Comparison of ENCODE assay signal across 8 mouse cellular contexts in the genomic region with DNA sequence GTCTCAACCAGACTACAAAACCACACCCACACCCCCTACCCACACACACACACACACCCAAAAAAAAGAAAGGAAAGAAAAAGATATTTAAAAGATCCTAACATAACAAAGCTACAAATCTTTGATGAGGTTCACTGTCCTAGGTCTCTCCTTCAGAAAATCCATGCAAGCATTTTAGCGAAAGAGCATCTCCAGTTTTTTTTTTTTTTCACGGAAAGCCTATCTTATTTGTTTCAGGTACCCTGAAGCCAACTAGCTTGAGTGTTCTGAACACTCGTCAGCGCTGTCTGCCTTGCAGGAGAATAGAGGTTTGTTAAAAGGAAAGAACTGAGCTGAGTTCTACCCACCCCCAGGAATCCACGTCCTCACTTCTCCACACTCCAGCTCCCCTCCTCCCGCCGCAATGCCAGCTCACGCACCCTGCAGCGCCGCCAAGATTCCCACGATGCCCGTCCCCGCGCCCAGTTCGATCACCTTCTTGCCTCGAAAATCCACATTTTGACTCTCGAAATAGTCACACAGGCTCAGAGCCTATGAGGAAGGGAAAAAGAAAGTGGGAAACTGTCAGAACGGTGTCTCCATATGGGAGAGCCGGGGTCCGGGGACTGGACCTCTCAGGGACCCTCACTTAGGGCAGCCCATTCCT. TPM values are rescaled to one million over a fixed set of nuclear protein-coding genes. Genes with fewer than 3 reads are reported as not detected.
DNase-seq lines count a peak whose midpoint lies in the region; ATAC-seq lines count a peak whose summit lies in the region.

No protein-coding gene starts in this region.

- intact Hi-C loops in left cerebral cortex, postnatal 4 days (cut with DNase I), result no loop called here
- intact Hi-C loops in left cerebral cortex, postnatal 25 days (cut with DNase I), result no loop called here

- H3K27me3 ChIP-seq in forebrain, embryonic 13.5 days, result peaks cover 10% of the 10 kb centered on the region; the same call in 1 of the 2 replicates
- peaks cover 15% of the 10 kb centered on the region for H3K27me3 ChIP-seq in neural tube, embryonic 13.5 days

- 1% methylated on average over 20 of the region's 20 CpGs for whole genome bisulfite sequencing in forebrain, embryonic 13.5 days
- 1% methylated on average over 20 of the region's 20 CpGs for WGBS in neural tube, embryonic 13.5 days

- peak overlapping the region; percentile 79 for H3K9ac ChIP-seq in forebrain, embryonic 13.5 days
- H3K9ac ChIP-seq in neural tube, embryonic 13.5 days, result peak overlapping the region; percentile 77

- no peak; the same call in 1 of the 2 replicates for ATAC-seq in forebrain, embryonic 13.5 days
- ATAC-seq in neural tube, embryonic 13.5 days (ENCODE audit: low read depth), result no peak; the same call in 1 of the 2 replicates

- H3K4me3 ChIP-seq in forebrain, embryonic 13.5 days, result peak overlapping the region; percentile 84
- peak overlapping the region; percentile 83 for H3K4me3 ChIP-seq in neural tube, embryonic 13.5 days

- no peaks in the 10 kb centered on the region for H3K9me3 ChIP-seq in forebrain, embryonic 13.5 days (replicated peaks)
- H3K9me3 ChIP-seq in neural tube, embryonic 13.5 days, result no peaks in the 10 kb centered on the region

- peaks cover 5% of the 10 kb centered on the region for H3K36me3 ChIP-seq in forebrain, embryonic 13.5 days (ENCODE audit: poor library complexity, severe bottlenecking)
- peaks cover 3% of the 10 kb centered on the region; the same call in 1 of the 2 replicates for H3K36me3 ChIP-seq in neural tube, embryonic 13.5 days

- H3K4me2 ChIP-seq in forebrain, embryonic 13.5 days, result peak overlapping the region; percentile 99
- H3K4me2 ChIP-seq in neural tube, embryonic 13.5 days, result peak overlapping the region; percentile 99

- H3K4me1 ChIP-seq in forebrain, embryonic 13.5 days, result peaks cover 16% of the 10 kb centered on the region
- H3K4me1 ChIP-seq in neural tube, embryonic 13.5 days (replicated peaks), result peaks cover 16% of the 10 kb centered on the region

- peak; percentile 52 to 72 for DNase-seq in left cerebral cortex, adult 18-20 months (ENCODE audit: low spot score in 2 of 2)
- no peak for DNase-seq in left cerebral cortex, postnatal 4 days
- peak; percentile 63 for DNase-seq in brain, adult 2 months (ENCODE audit: low read depth, low spot score)
- DNase-seq in left cerebral cortex, postnatal 25 days (ENCODE audit: low spot score in 2 of 2), result peak; percentile 37 to 66
- no peak for DNase-seq in spleen, postnatal 10 days (ENCODE audit: low spot score in 2 of 2)
- DNase-seq in ovary, postnatal 36 days (ENCODE audit: low spot score), result no peak

- H3K27ac ChIP-seq in forebrain, embryonic 13.5 days, result no peak overlapping the region
- H3K27ac ChIP-seq in neural tube, embryonic 13.5 days (replicated peaks), result no peak overlapping the region

RNA-seq across cellular contexts. Expression of gene Mettl1, which starts 0.5 kb away (rescaled TPM):
- 1 to 10 TPM; 9.4 to 10.0 TPM for total RNA-seq in left cerebral cortex, adult 18-20 months (2021)
- total RNA-seq in left cerebral cortex, postnatal 4 days (2021), result 10 to 100 TPM; 13.8 to 14.9 TPM
- 29.3 and 30.0 TPM in 2 replicates for polyA plus RNA-seq in forebrain, embryonic 13.5 days (2015; fragmentation: Nextera tagmentation; extraction: Ambion mirVana)
- 1 to 10 TPM; 8.7 to 9.7 TPM for total RNA-seq in left cerebral cortex, postnatal 25 days (2021)
- polyA plus RNA-seq in neural tube, embryonic 13.5 days (2015; fragmentation: Nextera tagmentation; extraction: Ambion mirVana), result 22.5 and 25.7 TPM in 2 replicates

RNA-seq across cellular contexts. Expression of gene Eef1akmt3, which starts 0.6 kb away (rescaled TPM):
- total RNA-seq in left cerebral cortex, adult 18-20 months (2021), result under 1 TPM; 0.16 to 0.19 TPM
- under 1 TPM; 0.18 to 0.42 TPM for total RNA-seq in left cerebral cortex, postnatal 4 days (2021)
- 0.08 and 0.14 TPM in 2 replicates for polyA plus RNA-seq in forebrain, embryonic 13.5 days (2015; fragmentation: Nextera tagmentation; extraction: Ambion mirVana)
- under 1 TPM; 0.16 to 0.25 TPM for total RNA-seq in left cerebral cortex, postnatal 25 days (2021)
- polyA plus RNA-seq in neural tube, embryonic 13.5 days (2015; fragmentation: Nextera tagmentation; extraction: Ambion mirVana), result 0.20 and 0.25 TPM in 2 replicates

RNA-seq across cellular contexts. Expression of gene Cyp27b1, which starts 7.4 kb away (rescaled TPM):
- under 1 TPM; 0.30 to 0.45 TPM for total RNA-seq in left cerebral cortex, adult 18-20 months (2021)
- under 1 TPM; 0.70 to 0.84 TPM for total RNA-seq in left cerebral cortex, postnatal 4 days (2021)
- polyA plus RNA-seq in forebrain, embryonic 13.5 days (2015; fragmentation: Nextera tagmentation; extraction: Ambion mirVana), result 0.06 TPM in 1 of 2 replicates, not detected in the other
- total RNA-seq in left cerebral cortex, postnatal 25 days (2021), result 1 to 10 TPM in 1 of 2 experiments, under 1 TPM in 1; 0.57 to 1.1 TPM
- 0.12 and 0.28 TPM in 2 replicates for polyA plus RNA-seq in neural tube, embryonic 13.5 days (2015; fragmentation: Nextera tagmentation; extraction: Ambion mirVana)

RNA-seq across cellular contexts. Expression of gene Tsfm, which starts 10.1 kb away (rescaled TPM):
- 10 to 100 TPM; 26.6 to 30.1 TPM for total RNA-seq in left cerebral cortex, adult 18-20 months (2021)
- total RNA-seq in left cerebral cortex, postnatal 4 days (2021), result 10 to 100 TPM; 29.4 to 30.2 TPM
- polyA plus RNA-seq in forebrain, embryonic 13.5 days (2015; fragmentation: Nextera tagmentation; extraction: Ambion mirVana), result 74.7 and 78.4 TPM in 2 replicates
- 10 to 100 TPM; 30.1 to 37.1 TPM for total RNA-seq in left cerebral cortex, postnatal 25 days (2021)
- polyA plus RNA-seq in neural tube, embryonic 13.5 days (2015; fragmentation: Nextera tagmentation; extraction: Ambion mirVana), result 53.3 and 65.1 TPM in 2 replicates

RNA-seq across cellular contexts. Expression of gene March9, which starts 19.3 kb away (rescaled TPM):
- 10 to 100 TPM; 20.0 to 23.1 TPM for total RNA-seq in left cerebral cortex, adult 18-20 months (2021)
- 10 to 100 TPM; 75.1 to 76.5 TPM for total RNA-seq in left cerebral cortex, postnatal 4 days (2021)
- polyA plus RNA-seq in forebrain, embryonic 13.5 days (2015; fragmentation: Nextera tagmentation; extraction: Ambion mirVana), result 4.0 and 4.5 TPM in 2 replicates
- 10 to 100 TPM; 21.7 to 21.8 TPM for total RNA-seq in left cerebral cortex, postnatal 25 days (2021)
- 5.4 and 6.3 TPM in 2 replicates for polyA plus RNA-seq in neural tube, embryonic 13.5 days (2015; fragmentation: Nextera tagmentation; extraction: Ambion mirVana)

Comparison
In these comparisons a context has a peak if more than half of its experiments do, and no peak if none do; other contexts are left out.
1. DNase-seq: peak in left cerebral cortex, adult 18-20 months (2 of 2), brain, adult 2 months (single experiment) and left cerebral cortex, postnatal 25 days (2 of 2); none in left cerebral cortex, postnatal 4 days (single experiment), spleen, postnatal 10 days (0 of 2) and ovary, postnatal 36 days (single experiment).